Mouse (Mus musculus): ENCODE data around the gene Gtf2f2.

- no peak for TF ChIP-seq CEBPB (IDR thresholded peaks at IDR 0.05; ENCODE audit: insufficient read depth, poor library complexity, severe bottlenecking)
- no peak for TF ChIP-seq POLR2A (IDR thresholded peaks at IDR 0.05; ENCODE audit: insufficient read length, low read depth)
- no peak for TF ChIP-seq MAX (IDR thresholded peaks at IDR 0.05; ENCODE audit: low read depth)
- TF ChIP-seq USF1 (IDR thresholded peaks at IDR 0.05; ENCODE audit: low read depth) = no peak
- no peak for TF ChIP-seq TCF3 (IDR thresholded peaks at IDR 0.05; ENCODE audit: insufficient read length, low read depth)
- TF ChIP-seq POLR2AphosphoS2 (IDR thresholded peaks at IDR 0.05; ENCODE audit: insufficient read length, low read depth) = no peak
- TF ChIP-seq TCF12 (IDR thresholded peaks at IDR 0.05; ENCODE audit: insufficient read depth, poor library complexity, severe bottlenecking) = no peak
- no peak for TF ChIP-seq MYOD1 (IDR thresholded peaks at IDR 0.05; ENCODE audit: control insufficient read depth in 1 of 3, insufficient read length in 2 of 3, low read depth in 2 of 3)
- TF ChIP-seq SRF (IDR thresholded peaks at IDR 0.05; ENCODE audit: control insufficient read depth, insufficient read length, low read depth) = no peak
- TF ChIP-seq MYOG (IDR thresholded peaks at IDR 0.05; ENCODE audit: control insufficient read depth in 1 of 3, insufficient read depth in 1 of 3, insufficient read length in 2 of 3, low read depth in 2 of 3) = no peak
- TF ChIP-seq REST (IDR thresholded peaks at IDR 0.05; ENCODE audit: insufficient read depth, insufficient read length) = no peak
- no peak for TF ChIP-seq E2F4 (IDR thresholded peaks at IDR 0.05; ENCODE audit: insufficient read depth)
These were observed 55.9 kb downstream of the Gtf2f2 start, which contains the start of gene Kctd4 for GRCm38 (mm10) chr14:75954766-75955165.
